Mouse (Mus musculus) activated CD4-positive, CD25-positive, alpha-beta regulatory T cell, adult 9 weeks (primary cell): ENCODE data around the gene Ppp1r12c. TPM values are rescaled to one million over a fixed set of nuclear protein-coding genes. Genes with fewer than 3 reads are reported as not detected.

ENCODE experiments used
- polyA plus RNA-seq: library from polyadenylated mRNA; unstranded; fragments of 100-300 nt; shearing (Covaris generic); gene quantifications from one replicate; pipeline ENCODE4 v1.2.1, GENCODE M21; 2017

Gene Ppp1r12c
- 29.9 TPM for polyA plus RNA-seq

GRCm38 (mm10) chr7:4501558-4502397, at the start of gene Ppp1r12c:
Gene Ppp1r12c (minus strand): TSS chr7:4501680.

GRCm38 (mm10) chr7:4547221-4547641, 45.8 kb upstream of the Ppp1r12c start, which contains the start of gene Syt5:
Gene Syt5 (minus strand): TSS chr7:4547541.

GRCm38 (mm10) chr7:4532005-4532729, 30.7 kb upstream of the Ppp1r12c start, which contains the start of gene Dnaaf3:
Gene Dnaaf3 (minus strand): TSS chr7:4532453.

GRCm38 (mm10) chr7:4524212-4524922, 22.9 kb upstream of the Ppp1r12c start, which contains the start of gene Tnni3:
Gene Tnni3 (minus strand): TSS chr7:4524229.

GRCm38 (mm10) chr7:4516332-4517050, 15.0 kb upstream of the Ppp1r12c start, which contains the start of gene Tnnt1:
Gene Tnnt1 (minus strand): TSS chr7:4516382.

GRCm38 (mm10) chr7:4460576-4461434, 40.7 kb downstream of the Ppp1r12c start, which contains the start of gene Eps8l1:
Gene Eps8l1 (plus strand): TSS chr7:4460674.

GRCm38 (mm10) chr7:4445216-4445791, 56.2 kb downstream of the Ppp1r12c start, which contains the start of gene Rdh13:
Gene Rdh13 (minus strand): TSS chr7:4445649.

Other genes with a start within 250 kb of the Ppp1r12c start
- not detected for gene Ncr1, start 164.0 kb downstream of the Ppp1r12c start, polyA plus RNA-seq
- gene Gp6, start 103.9 kb downstream of the Ppp1r12c start, polyA plus RNA-seq, result not detected
- gene Rdh13, start 56.0 kb downstream of the Ppp1r12c start, polyA plus RNA-seq, result 4.9 TPM
- 11.1 TPM for gene Eps8l1, start 41.0 kb downstream of the Ppp1r12c start, polyA plus RNA-seq
- gene Tnnt1, start 14.7 kb upstream of the Ppp1r12c start, polyA plus RNA-seq, result 4.5 TPM
- 1.5 TPM for gene Tnni3, start 22.5 kb upstream of the Ppp1r12c start, polyA plus RNA-seq
- 1.2 TPM for gene Dnaaf3, start 30.8 kb upstream of the Ppp1r12c start, polyA plus RNA-seq
- gene Syt5, start 45.9 kb upstream of the Ppp1r12c start, polyA plus RNA-seq, result 0.26 TPM
- gene Ptprh, start 102.4 kb upstream of the Ppp1r12c start, polyA plus RNA-seq, result not detected
- gene Tmem86b, start 129.7 kb upstream of the Ppp1r12c start, polyA plus RNA-seq, result 5.6 TPM
- gene Ppp6r1, start 157.3 kb upstream of the Ppp1r12c start, polyA plus RNA-seq, result 30.9 TPM
- gene Hspbp1, start 183.4 kb upstream of the Ppp1r12c start, polyA plus RNA-seq, result 82.1 TPM
- not detected for gene Brsk1, start 188.9 kb upstream of the Ppp1r12c start, polyA plus RNA-seq
- 0.10 TPM for gene Tmem150b, start 223.6 kb upstream of the Ppp1r12c start, polyA plus RNA-seq
- 49.9 TPM for gene Kmt5c, start 238.4 kb upstream of the Ppp1r12c start, polyA plus RNA-seq